Mouse (Mus musculus): Measurements from ENCODE around the gene Mical3.
A peak's percentile ranks its signal among the peaks of the same experiment; 100 is the strongest.
"Not testable (repeated sequence)": the region's sequence is repeated elsewhere in the genome, so short reads cannot be mapped to it uniquely, and the experiment has no call there.

Gene Mical3

GRCm38 (mm10) chr6:120938763-120939450 lies 191.9 kb downstream of the Mical3 start:
- DNase-seq (ENCODE audit: low read depth in 1 of 2, low spot score in 2 of 2): no peak

- no peak for DNase-seq (ENCODE audit: low read depth in 1 of 2, low spot score in 2 of 2)
Measured at GRCm38 (mm10) chr6:120937999-120938608, 192.7 kb downstream of the Mical3 start.

GRCm38 (mm10) chr6:120937104-120937617 lies 193.6 kb downstream of the Mical3 start:
- DNase-seq (ENCODE audit: low read depth in 1 of 2, low spot score in 2 of 2): no peak

GRCm38 (mm10) chr6:120934176-120934575 lies 196.6 kb downstream of the Mical3 start:
- DNase-seq (ENCODE audit: low read depth in 1 of 2, low spot score in 2 of 2): no peak

- no peak for DNase-seq (ENCODE audit: low read depth in 1 of 2, low spot score in 2 of 2)
Measured at GRCm38 (mm10) chr6:120933670-120934069, 197.1 kb downstream of the Mical3 start.

GRCm38 (mm10) chr6:120932597-120932996 lies 198.2 kb downstream of the Mical3 start:
- no peak for DNase-seq (ENCODE audit: low read depth in 1 of 2, low spot score in 2 of 2)

GRCm38 (mm10) chr6:120930450-120931306 lies 200.1 kb downstream of the Mical3 start:
- no peak for DNase-seq (ENCODE audit: low read depth in 1 of 2, low spot score in 2 of 2)

GRCm38 (mm10) chr6:120929421-120929820 lies 201.4 kb downstream of the Mical3 start:
- DNase-seq (ENCODE audit: low read depth in 1 of 2, low spot score in 2 of 2): no peak

GRCm38 (mm10) chr6:120927765-120928164 lies 203.0 kb downstream of the Mical3 start:
- DNase-seq (ENCODE audit: low read depth in 1 of 2, low spot score in 2 of 2): no peak

- no peak for DNase-seq (ENCODE audit: low read depth in 1 of 2, low spot score in 2 of 2)
Measured at GRCm38 (mm10) chr6:120926880-120927279, 203.9 kb downstream of the Mical3 start.

GRCm38 (mm10) chr6:120924791-120925321 lies 205.9 kb downstream of the Mical3 start:
- not testable (repeated sequence) for DNase-seq (ENCODE audit: low read depth in 1 of 2, low spot score in 2 of 2)

- DNase-seq (ENCODE audit: low read depth in 1 of 2, low spot score in 2 of 2): no peak
Measured at GRCm38 (mm10) chr6:120917975-120918374, 212.8 kb downstream of the Mical3 start.

- DNase-seq (ENCODE audit: low read depth in 1 of 2, low spot score in 2 of 2): not testable (repeated sequence)
Measured at GRCm38 (mm10) chr6:120916972-120917881, 213.6 kb downstream of the Mical3 start.

- DNase-seq (ENCODE audit: low read depth in 1 of 2, low spot score in 2 of 2): peak; percentile 68 to 93
Measured at GRCm38 (mm10) chr6:120916074-120916971, 214.5 kb downstream of the Mical3 start, which contains the start of gene Bid. Gene Bid (minus strand): TSS chr6:120916853.

GRCm38 (mm10) chr6:120915649-120915975 lies 215.2 kb downstream of the Mical3 start:
- no peak for DNase-seq (ENCODE audit: low read depth in 1 of 2, low spot score in 2 of 2)

GRCm38 (mm10) chr6:120914911-120915648 lies 215.7 kb downstream of the Mical3 start:
- DNase-seq (ENCODE audit: low read depth in 1 of 2, low spot score in 2 of 2): peak; percentile 75 to 77

GRCm38 (mm10) chr6:120914533-120914910 lies 216.3 kb downstream of the Mical3 start:
- DNase-seq (ENCODE audit: low read depth in 1 of 2, low spot score in 2 of 2): no peak

- DNase-seq (ENCODE audit: low read depth in 1 of 2, low spot score in 2 of 2): no peak
Measured at GRCm38 (mm10) chr6:120913783-120914182, 217.0 kb downstream of the Mical3 start.

- no peak for DNase-seq (ENCODE audit: low read depth in 1 of 2, low spot score in 2 of 2)
Measured at GRCm38 (mm10) chr6:120912931-120913330, 217.9 kb downstream of the Mical3 start.

Measured in monocyte, adult 2 months (primary cell).